Mouse (Mus musculus): ENCODE results near the gene Dda1.

DNA sequence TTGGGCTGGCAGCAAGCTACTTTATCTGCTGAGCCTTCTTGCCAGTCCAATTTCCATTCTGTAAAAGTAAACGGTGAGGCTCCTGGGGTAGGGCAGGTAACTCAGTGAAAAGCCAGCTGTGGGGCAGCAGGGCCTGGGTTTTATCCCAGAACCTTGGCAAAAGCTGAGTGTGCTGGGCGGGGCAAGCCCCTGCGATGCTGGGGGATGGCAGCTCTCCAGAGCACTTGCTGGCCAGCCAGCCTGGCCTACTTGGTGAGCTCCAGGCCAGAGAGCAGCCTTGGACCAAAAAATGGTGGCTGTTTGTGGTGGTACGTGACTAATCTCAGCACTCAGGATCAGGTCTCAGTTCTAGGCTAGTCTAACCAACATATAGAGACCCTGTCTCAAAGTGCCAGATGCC is 37.0 kb downstream of the Dda1 start:
- TF ChIP-seq CTCF (IDR thresholded peaks at IDR 0.05; ENCODE audit: extremely low read depth, insufficient read depth, insufficient read length, insufficient replicate concordance) (no peak), POLR2A (IDR thresholded peaks at IDR 0.05; ENCODE audit: low read depth, low read length) (no peak)
